Mouse (Mus musculus) megakaryocyte, embryonic 14.5 days (primary cell): ENCODE measurements around the gene Cd79b. TPM values are rescaled to one million over a fixed set of nuclear protein-coding genes. Genes with fewer than 3 reads are reported as not detected.

Source experiments
- H3K27me3 ChIP-seq: replicated peaks from 2 replicates; pipeline ENCODE3; 2012; ENCODE audit warnings: inconsistent platforms
- H3K36me3 ChIP-seq: replicated peaks from 2 replicates; pipeline ENCODE3; 2012; ENCODE audit warnings: low read length, inconsistent platforms, mixed read lengths
- H3K4me1 ChIP-seq: 2 replicates; pipeline ENCODE4 v1.6.1; 2012; ENCODE audit warnings: inconsistent platforms
- H3K4me3 ChIP-seq: replicated peaks from 2 replicates; pipeline ENCODE3; 2012; ENCODE audit warnings: moderate library complexity, mild to moderate bottlenecking, inconsistent platforms
- H3K9me3 ChIP-seq: 2 replicates; pipeline ENCODE4 v1.6.1; 2012; ENCODE audit warnings: inconsistent platforms
- FLI1 ChIP-seq: IDR thresholded peaks from 2 replicates; pipeline ENCODE4 v1.6.1; 2012; ENCODE audit warnings: low read length, inconsistent platforms, mixed read lengths
- GATA1 ChIP-seq: IDR thresholded peaks from 3 replicates; pipeline ENCODE4 v1.6.1; 2012; ENCODE audit warnings: mixed read lengths, low read length, inconsistent platforms, borderline replicate concordance
- polyA plus RNA-seq: library from polyadenylated mRNA; stranded (reverse); fragments of >175 nt; gene quantifications from 2 replicates; pipeline ENCODE4 v1.2.3, GENCODE M21; 2012; ENCODE audit warnings: low replicate concordance; ENCODE audit not compliant: insufficient read depth

Gene Cd79b
- polyA plus RNA-seq, 1 experiment, result 1.1 TPM

DNA sequence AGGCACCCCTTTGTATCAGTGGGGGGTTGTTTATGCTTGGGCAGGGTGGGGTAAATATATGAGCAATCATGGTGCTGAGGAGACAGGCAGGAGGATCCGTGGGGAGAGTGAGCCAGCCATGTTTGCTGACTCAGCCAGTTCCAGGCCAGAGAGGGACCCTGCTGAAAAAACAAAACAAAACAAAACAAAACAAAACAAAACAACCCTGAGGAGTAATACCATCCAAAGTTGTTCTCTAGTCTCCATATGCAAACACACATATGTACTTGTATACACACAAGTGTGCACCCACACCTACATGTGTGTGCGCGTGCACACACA lies 8.5 kb downstream of the Cd79b start:
- peaks cover 28% of the 10 kb centered on the region for H3K27me3 ChIP-seq
- peaks cover 4% of the 10 kb centered on the region; the same call in 1 of the 2 replicates for H3K4me1 ChIP-seq
- H3K4me3 ChIP-seq, result no peak overlapping the region
- H3K36me3 ChIP-seq, result no peaks in the 10 kb centered on the region
- no peaks in the 10 kb centered on the region for H3K9me3 ChIP-seq
- TF ChIP-seq FLI1 (no peak), GATA1 (no peak)

DNA sequence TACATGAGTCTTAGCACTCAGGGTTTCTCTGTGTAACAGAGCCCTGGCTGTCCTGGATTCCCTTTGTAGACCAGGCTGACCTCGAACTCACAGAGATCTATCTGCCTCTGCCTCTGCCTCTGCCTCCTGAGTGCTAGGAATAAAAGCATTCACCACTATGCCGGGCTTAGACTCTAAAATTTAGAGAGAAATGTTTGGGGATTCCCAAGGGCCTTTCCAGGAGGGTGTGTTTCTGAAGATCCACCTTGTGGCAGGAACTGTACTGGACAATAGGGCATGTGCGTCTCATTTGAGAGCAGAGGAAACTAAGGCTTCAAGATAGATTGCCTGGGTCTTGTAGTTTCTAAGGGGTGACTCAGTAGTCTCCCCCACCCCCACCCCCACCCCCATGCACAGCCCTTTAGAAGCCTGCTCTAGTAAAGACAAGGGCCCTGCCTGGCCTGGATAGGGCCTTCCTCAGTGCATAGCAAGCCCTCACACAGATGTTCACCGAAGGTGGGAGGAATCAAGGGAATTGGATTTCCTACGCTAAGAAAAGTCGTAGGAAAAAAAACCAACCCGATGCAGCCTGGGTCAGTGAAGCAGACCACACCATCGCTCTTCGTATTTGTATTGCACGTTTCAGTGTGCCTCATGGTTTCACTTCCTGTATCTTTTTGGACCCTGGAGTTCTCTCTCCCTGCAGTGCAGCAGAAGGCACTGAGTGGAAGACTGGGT lies 9.1 kb downstream of the Cd79b start:
- no peaks in the 10 kb centered on the region for H3K36me3 ChIP-seq
- H3K4me1 ChIP-seq, result peaks cover 4% of the 10 kb centered on the region; the same call in 1 of the 2 replicates
- no peaks in the 10 kb centered on the region for H3K9me3 ChIP-seq
- H3K27me3 ChIP-seq, result peaks cover 31% of the 10 kb centered on the region
- no peak overlapping the region for H3K4me3 ChIP-seq
- TF ChIP-seq FLI1 (no peak), GATA1 (no peak)

DNA sequence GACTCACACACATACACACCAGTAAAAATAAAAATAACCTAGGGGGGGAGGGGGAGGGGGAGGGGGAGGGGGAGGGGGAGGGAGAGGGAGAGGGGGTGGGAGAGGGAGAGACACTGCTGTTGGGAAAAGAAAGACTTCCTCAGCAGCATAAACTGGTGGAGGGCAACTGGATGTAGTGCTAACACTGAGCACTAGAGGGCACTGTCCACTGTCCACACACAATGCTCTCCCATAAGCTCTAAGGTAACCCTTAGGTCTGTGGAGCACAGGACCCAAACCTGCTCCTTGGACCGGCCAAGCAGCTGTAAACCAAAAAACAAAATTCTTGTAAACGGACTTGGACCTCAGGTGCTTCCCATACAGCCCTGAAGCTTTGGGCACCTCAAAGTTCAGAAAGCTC lies 11.9 kb downstream of the Cd79b start:
- TF ChIP-seq FLI1, result no peak
- TF ChIP-seq GATA1, result no peak
- Histone ChIP-seq H3K36me3 (no peaks in the 10 kb centered on the region), H3K27me3 (peaks cover 42% of the 10 kb centered on the region), H3K9me3 (0 out of 2 replicates have a peak, but pooled peaks cover 1% of the 10 kb centered on the region), H3K4me1 (peaks cover 4% of the 10 kb centered on the region; the same call in 1 of the 2 replicates), H3K4me3 (no peak overlapping the region)

DNA sequence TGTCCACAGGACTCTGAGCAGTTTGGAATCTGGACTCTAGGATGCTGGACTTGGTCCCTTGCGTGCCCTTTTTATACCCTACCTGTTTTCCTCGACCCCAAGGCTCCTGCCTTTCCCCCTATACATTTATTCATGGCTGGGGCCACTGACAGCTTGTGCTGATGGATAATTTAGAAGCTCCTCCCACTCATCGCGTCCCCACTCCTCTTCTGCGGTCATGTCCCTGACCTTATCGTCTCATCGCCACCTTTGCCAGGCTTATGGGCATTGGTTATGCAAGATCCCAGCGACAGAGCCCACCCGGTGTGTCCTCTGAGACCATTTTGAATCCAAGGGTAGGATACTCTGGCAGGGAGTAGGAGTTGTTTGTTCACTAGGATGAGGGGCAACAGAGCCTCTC lies 12.8 kb downstream of the Cd79b start, which contains the start of gene Gh:
Gene Gh, minus strand, starts transcription at position 101 of the 400 bp plus-strand sequence.
- Histone ChIP-seq H3K4me1 (peaks cover 4% of the 10 kb centered on the region; the same call in 1 of the 2 replicates), H3K9me3 (0 out of 2 replicates have a peak, but pooled peaks cover 5% of the 10 kb centered on the region), H3K4me3 (no peak within 1 kb of the TSS), H3K36me3 (no peaks in the 10 kb centered on the region), H3K27me3 (peaks cover 43% of the 10 kb centered on the region)
- TF ChIP-seq GATA1, result no peak
- TF ChIP-seq FLI1, result no peak

DNA sequence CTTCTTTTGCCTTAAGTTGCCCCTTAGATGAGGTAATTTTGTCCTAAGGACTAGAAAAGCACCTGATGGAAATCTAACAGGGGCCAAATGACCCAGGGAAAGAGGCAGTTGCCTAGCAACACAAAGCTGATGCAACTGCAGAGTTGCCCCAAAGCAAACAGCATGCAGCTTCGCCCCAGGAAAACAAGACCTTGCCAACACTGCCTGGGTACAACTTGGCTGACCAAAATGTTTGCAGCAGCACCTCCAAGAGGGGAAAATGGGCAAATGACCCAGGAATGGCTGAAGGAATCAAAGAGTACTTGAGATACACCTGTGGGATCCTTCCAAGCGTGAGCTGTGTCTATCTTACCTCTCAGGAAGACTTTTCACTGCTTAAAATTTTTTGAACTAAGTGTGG lies 22.7 kb downstream of the Cd79b start:
- Histone ChIP-seq H3K27me3 (peaks cover 10% of the 10 kb centered on the region), H3K4me1 (no peaks in the 10 kb centered on the region), H3K36me3 (no peaks in the 10 kb centered on the region), H3K9me3 (peaks cover 8% of the 10 kb centered on the region), H3K4me3 (no peak overlapping the region)
- no peak for TF ChIP-seq GATA1
- no peak for TF ChIP-seq FLI1

DNA sequence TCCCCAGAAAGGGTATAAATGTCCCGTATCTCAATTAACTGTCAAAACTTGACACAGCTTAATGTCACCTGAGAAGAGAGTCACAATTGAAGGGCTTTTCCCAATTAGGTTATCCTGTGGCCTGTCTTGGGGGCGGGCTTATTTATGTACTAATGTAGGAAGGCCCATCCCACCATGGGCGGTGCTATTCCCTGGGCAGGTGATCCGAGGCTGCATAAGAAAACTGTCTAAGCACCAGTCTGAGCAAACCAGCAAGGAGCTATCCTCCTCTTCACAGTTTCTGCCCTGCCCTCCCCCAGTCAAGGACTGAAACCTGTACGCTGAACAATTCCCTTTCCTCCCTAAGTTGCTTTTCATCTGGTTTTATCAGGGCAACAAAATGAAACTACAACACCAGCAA lies 24.2 kb downstream of the Cd79b start:
- H3K4me3 ChIP-seq, result no peak overlapping the region
- no peaks in the 10 kb centered on the region for H3K4me1 ChIP-seq
- H3K36me3 ChIP-seq, result no peaks in the 10 kb centered on the region
- H3K9me3 ChIP-seq, result peaks cover 8% of the 10 kb centered on the region
- peaks cover 18% of the 10 kb centered on the region for H3K27me3 ChIP-seq
- no peak for TF ChIP-seq FLI1

DNA sequence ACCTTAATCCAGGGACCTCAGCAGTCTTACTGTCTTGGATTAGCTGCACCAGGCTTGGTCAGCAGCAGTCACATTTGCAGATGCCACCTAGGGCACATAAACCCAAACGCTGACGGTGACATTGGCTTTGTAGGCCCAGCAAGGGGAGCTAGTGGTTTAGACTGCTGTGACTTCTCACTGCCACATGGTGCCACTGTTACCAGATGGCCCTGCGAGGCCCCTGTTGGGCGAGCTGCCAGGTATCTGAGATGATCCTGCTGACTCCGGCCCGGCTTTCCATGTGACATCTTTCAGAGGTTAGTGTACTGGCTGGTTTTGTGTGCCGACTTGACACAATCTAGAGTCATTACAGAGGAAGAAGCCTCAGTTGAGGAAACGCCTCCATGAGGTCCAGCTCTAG lies 25.2 kb downstream of the Cd79b start:
- Histone ChIP-seq H3K9me3 (peaks cover 8% of the 10 kb centered on the region), H3K36me3 (no peaks in the 10 kb centered on the region), H3K27me3 (peaks cover 28% of the 10 kb centered on the region), H3K4me1 (peaks cover 2% of the 10 kb centered on the region; the same call in 1 of the 2 replicates), H3K4me3 (no peak overlapping the region)
- TF ChIP-seq GATA1 (no peak), FLI1 (no peak)

DNA sequence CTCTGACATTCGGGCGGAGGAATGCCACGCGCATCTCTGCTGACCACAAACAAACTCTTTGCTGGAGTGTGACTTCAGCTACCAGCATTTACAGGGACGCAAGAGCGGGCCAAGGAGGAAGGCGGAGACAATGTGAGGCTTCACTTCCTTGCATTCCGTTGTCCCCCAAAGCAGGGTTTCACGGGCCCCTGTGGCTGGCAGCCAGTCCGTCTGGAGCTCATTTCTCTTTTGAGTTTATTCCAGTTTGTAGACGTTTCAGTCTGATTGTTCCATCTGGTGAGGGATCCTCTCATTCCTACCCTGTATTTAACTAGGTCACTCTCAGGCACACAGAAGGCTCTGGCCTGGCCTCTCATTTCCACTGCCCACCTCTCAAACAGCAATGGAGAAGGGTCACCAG lies 27.6 kb downstream of the Cd79b start:
- Histone ChIP-seq H3K36me3 (no peaks in the 10 kb centered on the region), H3K4me3 (no peak overlapping the region), H3K9me3 (0 out of 2 replicates have a peak, but pooled peaks cover 5% of the 10 kb centered on the region), H3K4me1 (peaks cover 9% of the 10 kb centered on the region; the same call in 1 of the 2 replicates), H3K27me3 (peaks cover 42% of the 10 kb centered on the region)
- TF ChIP-seq FLI1, result no peak
- no peak for TF ChIP-seq GATA1

DNA sequence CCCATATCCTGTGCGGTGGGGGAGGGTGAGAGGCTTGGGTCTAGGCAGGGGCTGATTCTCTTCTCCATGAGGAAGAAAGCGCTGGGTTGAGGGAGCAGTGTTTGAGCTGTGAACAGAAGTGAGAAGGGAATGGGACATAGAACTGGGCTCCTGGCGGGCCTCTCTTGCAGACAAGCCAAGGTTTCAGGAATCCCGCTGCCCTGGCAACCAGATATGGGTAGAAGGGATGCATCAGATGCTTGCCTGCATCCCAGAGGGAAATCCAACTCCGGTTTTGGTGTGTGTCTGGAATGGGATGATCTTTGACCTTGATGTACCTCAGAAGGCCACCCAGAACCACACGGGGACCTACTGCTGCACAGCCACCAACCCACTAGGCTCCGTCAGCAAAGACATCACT lies 28.4 kb downstream of the Cd79b start:
- peaks cover 9% of the 10 kb centered on the region; the same call in 1 of the 2 replicates for H3K4me1 ChIP-seq
- no peak for TF ChIP-seq FLI1
- no peak for TF ChIP-seq GATA1
- H3K27me3 ChIP-seq, result peaks cover 48% of the 10 kb centered on the region
- H3K9me3 ChIP-seq, result no peaks in the 10 kb centered on the region
- no peaks in the 10 kb centered on the region for H3K36me3 ChIP-seq
- no peak overlapping the region for H3K4me3 ChIP-seq

DNA sequence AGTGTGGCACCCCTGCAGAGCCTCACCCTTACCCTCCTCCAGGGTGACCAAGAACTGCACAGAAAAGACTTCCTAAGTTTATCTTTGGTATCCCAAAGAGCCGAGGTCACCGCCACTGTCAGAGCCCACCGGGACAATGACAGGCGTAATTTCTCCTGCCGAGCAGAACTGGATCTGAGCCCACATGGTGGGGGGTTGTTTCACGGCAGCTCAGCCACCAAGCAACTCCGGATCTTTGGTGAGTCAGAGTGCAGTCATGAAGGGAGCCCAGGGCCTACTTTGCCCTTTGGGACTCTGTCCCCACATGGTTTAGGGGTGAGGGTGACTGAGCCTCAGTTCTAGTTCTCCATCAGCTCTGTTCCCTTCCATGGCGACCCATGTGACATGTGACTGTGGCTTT lies 30.4 kb downstream of the Cd79b start:
- Histone ChIP-seq H3K9me3 (no peaks in the 10 kb centered on the region), H3K36me3 (no peaks in the 10 kb centered on the region), H3K4me1 (peaks cover 9% of the 10 kb centered on the region; the same call in 1 of the 2 replicates), H3K4me3 (no peak overlapping the region), H3K27me3 (peaks cover 51% of the 10 kb centered on the region)
- TF ChIP-seq GATA1 (no peak), FLI1 (no peak)
